Mouse (Mus musculus): ENCODE data around the gene Fxyd3.

The Fxyd3 gene

DNA sequence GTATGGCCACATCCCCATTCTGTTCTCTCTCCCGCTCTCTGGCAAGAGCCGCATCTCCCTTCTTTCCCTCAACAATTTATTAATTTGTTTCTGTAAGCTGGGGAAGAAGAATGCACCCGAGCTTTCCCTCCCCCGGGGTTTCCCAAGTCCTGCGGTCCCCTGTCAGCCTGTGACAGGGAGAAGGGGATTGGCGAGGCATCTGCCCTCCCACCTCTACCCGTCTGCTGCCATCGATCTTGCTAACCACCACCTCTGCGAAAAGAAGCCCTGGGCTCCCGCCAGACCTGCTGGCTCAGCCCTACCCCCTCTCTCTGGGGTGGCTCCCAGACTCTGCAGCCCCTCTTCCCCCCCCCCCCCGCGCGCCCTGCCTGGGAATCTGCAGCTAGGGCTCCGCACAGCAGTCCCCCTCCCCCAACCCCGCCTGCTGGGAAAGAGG is 26.6 kb downstream of the Fxyd3 start:
- no peak for DNase-seq (ENCODE audit: low read depth, low spot score)

GRCm38 (mm10) chr7:31049135-31049845 is 27.2 kb downstream of the Fxyd3 start:
- peak; percentile 61 for DNase-seq (ENCODE audit: low read depth, low spot score)

DNA sequence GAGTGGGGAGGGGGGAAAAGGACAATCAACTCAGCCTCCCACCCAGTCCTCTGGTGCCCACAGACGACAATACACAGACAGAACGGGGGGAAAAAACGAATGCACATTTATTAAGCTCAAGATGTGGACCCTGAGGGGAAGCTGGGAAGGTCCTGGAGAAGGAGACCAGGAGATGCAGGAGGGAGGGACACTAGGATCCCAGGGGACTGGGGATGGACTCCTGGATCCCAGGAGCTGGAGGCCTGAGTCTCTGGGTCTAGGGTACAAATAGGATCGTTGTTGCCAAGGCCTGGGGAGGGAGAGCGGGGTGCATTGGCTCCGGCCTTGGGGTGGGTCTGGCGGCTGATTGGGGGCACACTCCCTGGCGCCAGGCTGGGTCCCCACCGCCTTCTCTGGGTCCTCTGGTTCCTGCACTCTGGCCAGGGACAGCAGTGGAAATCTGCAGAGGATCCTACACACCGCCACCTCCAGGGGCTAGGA is 34.0 kb downstream of the Fxyd3 start, which contains the start of gene Fxyd5:
TSS of gene Fxyd5 (minus strand) at position 51 of the 480 bp plus-strand sequence.
- DNase-seq (ENCODE audit: low read depth, low spot score) = no peak

DNA sequence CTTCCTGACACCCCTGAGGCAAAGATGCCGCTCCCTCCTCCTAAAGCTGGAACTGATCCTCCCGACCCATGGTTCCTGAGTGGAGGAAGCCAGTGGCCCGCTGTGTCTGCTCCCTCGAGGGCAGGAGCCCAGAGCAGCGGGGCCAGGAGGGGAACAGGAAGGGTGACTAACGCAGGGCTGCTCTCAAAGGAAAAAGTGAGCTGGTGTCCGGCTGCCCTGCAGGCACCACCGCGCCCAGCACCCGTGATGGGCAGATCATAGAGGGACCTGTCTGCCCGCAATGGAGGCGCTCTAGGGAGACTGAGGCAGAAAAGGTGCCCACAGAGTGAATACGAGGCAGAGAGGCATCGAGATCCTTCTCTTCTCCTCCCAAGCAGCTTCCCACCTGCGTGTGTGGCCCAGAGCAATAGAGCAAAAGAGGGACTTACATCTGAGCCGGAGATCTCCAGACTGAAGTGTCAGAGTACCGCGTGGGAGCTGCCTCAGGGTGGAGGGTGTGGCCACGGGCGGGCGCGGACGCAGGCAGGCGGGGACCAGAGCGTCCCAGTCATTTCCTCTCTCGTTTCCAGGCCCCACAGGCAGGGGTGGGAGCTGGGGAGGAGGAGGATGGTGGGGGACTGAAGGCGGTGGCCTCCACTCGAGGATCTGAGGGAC is 34.7 kb downstream of the Fxyd3 start:
- DNase-seq (ENCODE audit: low read depth, low spot score) = peak; percentile 18

GRCm38 (mm10) chr7:31041023-31041407 is 35.5 kb downstream of the Fxyd3 start:
- DNase-seq (ENCODE audit: low read depth, low spot score) = no peak

GRCm38 (mm10) chr7:31040281-31041022 is 36.1 kb downstream of the Fxyd3 start:
- DNase-seq (ENCODE audit: low read depth, low spot score) = no peak

GRCm38 (mm10) chr7:31039011-31039410 is 37.5 kb downstream of the Fxyd3 start:
- peak; percentile 40 for DNase-seq (ENCODE audit: low read depth, low spot score)

GRCm38 (mm10) chr7:31037675-31038074 is 38.8 kb downstream of the Fxyd3 start:
- no peak for DNase-seq (ENCODE audit: low read depth, low spot score)

DNA sequence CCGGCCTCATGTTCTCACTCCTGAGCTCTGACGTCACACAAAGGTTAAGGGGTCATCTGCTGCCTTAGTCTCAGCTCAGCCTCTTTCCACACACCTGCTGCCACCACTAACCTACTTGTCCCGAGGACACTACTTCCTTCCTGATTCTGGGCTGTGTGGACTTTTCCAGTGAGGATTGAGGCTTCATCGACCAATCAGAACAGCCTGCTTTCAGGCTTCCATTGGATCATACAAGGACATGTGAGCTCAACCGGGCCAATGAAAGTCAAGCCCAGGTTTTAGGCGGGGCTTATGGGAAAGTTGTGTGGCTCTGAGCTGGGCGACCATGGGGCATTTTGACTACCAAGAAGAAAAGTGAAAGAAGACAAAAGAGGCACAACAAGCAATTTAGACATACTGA is 39.6 kb downstream of the Fxyd3 start:
- DNase-seq (ENCODE audit: low read depth, low spot score) = peak; percentile 83

DNA sequence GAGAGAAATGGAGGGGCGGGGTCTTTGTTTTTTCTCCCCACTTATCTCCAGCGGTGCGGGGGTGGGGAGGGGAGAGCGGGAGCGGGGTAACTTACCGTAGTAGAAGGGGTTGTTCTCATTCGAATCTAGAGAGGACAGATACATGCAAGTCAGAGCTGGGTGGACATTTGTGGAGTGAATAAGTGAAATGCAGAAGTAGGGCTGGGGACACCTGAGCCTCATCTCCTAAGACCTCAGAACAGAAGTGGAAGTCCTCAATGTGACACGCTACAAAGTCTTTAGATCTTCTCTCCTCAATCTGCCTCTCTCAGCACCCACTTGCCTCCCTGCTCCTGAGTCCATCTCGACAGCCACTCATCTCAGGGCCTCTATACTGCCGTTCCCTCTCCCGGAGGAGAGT is 41.2 kb downstream of the Fxyd3 start:
- DNase-seq (ENCODE audit: low read depth, low spot score) = no peak

DNA sequence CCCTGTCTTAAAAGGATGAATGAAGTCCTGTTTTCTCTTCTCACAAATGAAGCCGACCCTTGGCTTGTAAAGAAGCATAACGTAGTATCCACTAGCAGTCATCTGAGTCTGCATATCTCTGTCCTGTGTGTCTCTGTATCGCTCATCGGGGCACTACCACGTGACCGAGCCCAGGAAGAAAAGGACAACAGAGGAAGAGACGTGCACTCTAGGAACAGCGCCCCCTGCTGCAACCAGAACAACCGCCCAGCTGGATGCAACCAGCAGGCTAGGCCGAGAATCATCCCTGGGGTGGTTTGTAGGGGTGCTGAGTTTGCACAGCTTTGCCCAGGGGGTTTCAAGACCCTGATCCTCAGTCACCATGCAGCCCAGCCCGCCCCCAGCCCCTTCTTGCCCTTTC is 41.7 kb downstream of the Fxyd3 start:
- peak; percentile 76 for DNase-seq (ENCODE audit: low read depth, low spot score)

- no peak for DNase-seq (ENCODE audit: low read depth, low spot score)
Observed at GRCm38 (mm10) chr7:31033409-31034165, 42.9 kb downstream of the Fxyd3 start.

GRCm38 (mm10) chr7:31031731-31032130 is 44.8 kb downstream of the Fxyd3 start:
- DNase-seq (ENCODE audit: low read depth, low spot score) = no peak

DNA sequence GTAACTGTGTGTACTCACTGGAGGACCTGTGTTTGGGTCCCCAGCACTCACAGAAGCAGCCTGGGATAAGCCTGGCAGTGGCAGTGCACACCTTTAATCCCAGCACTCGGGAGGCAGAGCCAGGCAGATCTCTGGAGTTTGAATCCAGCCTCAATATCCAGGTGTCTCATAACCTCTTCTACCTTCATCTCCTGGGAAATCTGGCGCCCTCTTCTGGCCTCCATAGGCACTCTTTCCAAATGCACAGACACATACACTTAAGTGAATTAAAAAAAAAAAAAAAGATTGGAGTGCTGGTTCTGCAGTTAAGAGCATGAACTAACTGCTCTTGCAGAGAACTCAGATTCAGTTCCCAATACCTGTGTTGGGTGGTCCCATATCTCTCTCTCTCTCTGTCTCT is 45.8 kb downstream of the Fxyd3 start:
- peak; percentile 91 for DNase-seq (ENCODE audit: low read depth, low spot score)

- peak; percentile 94 for DNase-seq (ENCODE audit: low read depth, low spot score)
Observed at GRCm38 (mm10) chr7:31028609-31029008, 47.9 kb downstream of the Fxyd3 start.
